Mouse (Mus musculus) kidney, embryonic 14.5 days (tissue): Measurements from ENCODE around the gene Alpk1. TPM values are rescaled to one million over a fixed set of nuclear protein-coding genes. Genes with fewer than 3 reads are reported as not detected.
A peak's percentile ranks its signal among the peaks of the same experiment; 100 is the strongest.

Experiments used
- ATAC-seq: fragments of 200-750 bp; cut with Nextera tagmentation; 2 replicates; pipeline ENCODE4 v1.8.0; 2017; ENCODE audit warnings: moderate number of reproducible peaks, mild to moderate bottlenecking, moderate TSS enrichment, moderate library complexity; ENCODE audit not compliant: low FRiP score, low TSS enrichment
- H3K27ac ChIP-seq: fragments of 300-500 bp; sonication (generic); 2 replicates; pipeline ENCODE4 v1.5.1; 2014; ENCODE audit warnings: low read depth, mild to moderate bottlenecking, low read length, moderate library complexity, mixed read lengths
- H3K27me3 ChIP-seq: fragments of 300-500 bp; sonication (generic); 2 replicates; pipeline ENCODE4 v1.6.1; 2014; ENCODE audit warnings: mild to moderate bottlenecking, low read length; ENCODE audit not compliant: control insufficient read depth, insufficient read depth
- H3K36me3 ChIP-seq: fragments of 300-500 bp; sonication (generic); 2 replicates; pipeline ENCODE4 v1.6.1; 2014; ENCODE audit warnings: low read length, mixed read lengths; ENCODE audit not compliant: control insufficient read depth, insufficient read depth
- H3K4me1 ChIP-seq: fragments of 300-500 bp; sonication (generic); 2 replicates; pipeline ENCODE4 v1.6.1; 2014; ENCODE audit warnings: low read length, mixed read lengths; ENCODE audit not compliant: control insufficient read depth, insufficient read depth
- H3K4me2 ChIP-seq: fragments of 300-500 bp; sonication (generic); replicated peaks from 2 replicates; pipeline ENCODE4 v1.6.1; 2014; ENCODE audit warnings: low read depth, mild to moderate bottlenecking, low read length
- H3K4me3 ChIP-seq: fragments of 300-500 bp; sonication (generic); 2 replicates; pipeline ENCODE4 v1.5.1; 2014; ENCODE audit warnings: mild to moderate bottlenecking, low read length
- H3K9ac ChIP-seq: fragments of 300-500 bp; sonication (generic); 2 replicates; pipeline ENCODE4 v1.6.1; 2014; ENCODE audit warnings: low read depth, mild to moderate bottlenecking, low read length, moderate library complexity
- H3K9me3 ChIP-seq: fragments of 300-500 bp; sonication (generic); 2 replicates; pipeline ENCODE4 v1.6.1; 2016; ENCODE audit warnings: low read length; ENCODE audit not compliant: control insufficient read depth
- WGBS: fragments of 180-500 bp; shearing (Covaris S2); extraction: QIAGEN DNeasy Blood & Tissue Kit; methylation state at CpG from one replicate; pipeline ENCODE4 v1.1.7; 2014; 5-methylcytosine and 5-hydroxymethylcytosine counted together
- polyA plus RNA-seq: library from polyadenylated mRNA; unstranded; fragments of >200 nt; fragmentation: Nextera tagmentation; extraction: Ambion mirVana; gene quantifications from 2 replicates; pipeline ENCODE4 v1.2.1, GENCODE M21; 2014

Alpk1 gene
- polyA plus RNA-seq, 1 experiment from 2014 or later = 1.2 TPM

- peaks cover 18% of the 10 kb centered on the region for H3K27me3 ChIP-seq
- 76% methylated on average over 11 of the region's 11 CpGs for WGBS
- H3K27ac ChIP-seq = no peak overlapping the region
- H3K9me3 ChIP-seq = no peaks in the 10 kb centered on the region
- no peak overlapping the region for H3K4me2 ChIP-seq
- 0 out of 2 replicates have a peak, but pooled peaks cover 3% of the 10 kb centered on the region for H3K4me1 ChIP-seq
- no peak overlapping the region for H3K4me3 ChIP-seq
- H3K9ac ChIP-seq = no peak overlapping the region
- H3K36me3 ChIP-seq = no peaks in the 10 kb centered on the region
- 0 out of 2 replicates have a peak, but pooled peaks have one; percentile 28 for ATAC-seq
These were observed 83.8 kb downstream of the Alpk1 start for GRCm38 (mm10) chr3:127696541-127696940.

GRCm38 (mm10) chr3:127694802-127695771, 85.2 kb downstream of the Alpk1 start:
- WGBS = 11% methylated on average over 43 of the region's 43 CpGs
- H3K27me3 ChIP-seq = peaks cover 18% of the 10 kb centered on the region
- no peak for ATAC-seq
- H3K4me3 ChIP-seq = peak overlapping the region; percentile 31
- H3K36me3 ChIP-seq = no peaks in the 10 kb centered on the region
- H3K4me1 ChIP-seq = 0 out of 2 replicates have a peak, but pooled peaks cover 3% of the 10 kb centered on the region
- H3K9ac ChIP-seq = peak overlapping the region; percentile 47; the same call in 1 of the 2 replicates
- no peak overlapping the region for H3K27ac ChIP-seq
- no peaks in the 10 kb centered on the region for H3K9me3 ChIP-seq
- peak overlapping the region; percentile 50 for H3K4me2 ChIP-seq

- peaks cover 15% of the 10 kb centered on the region for H3K27me3 ChIP-seq
- 0 out of 2 replicates have a peak, but pooled peaks cover 3% of the 10 kb centered on the region for H3K4me1 ChIP-seq
- no peak overlapping the region for H3K27ac ChIP-seq
- H3K4me3 ChIP-seq = no peak overlapping the region
- H3K9ac ChIP-seq = no peak overlapping the region
- no peak overlapping the region for H3K4me2 ChIP-seq
- 68% methylated on average over 4 of the region's 4 CpGs for WGBS
- no peaks in the 10 kb centered on the region for H3K36me3 ChIP-seq
- ATAC-seq = no peak
- no peaks in the 10 kb centered on the region for H3K9me3 ChIP-seq
These were observed 89.1 kb downstream of the Alpk1 start for GRCm38 (mm10) chr3:127691230-127691629.

- no peak overlapping the region for H3K9ac ChIP-seq
- H3K4me2 ChIP-seq = no peak overlapping the region
- no peaks in the 10 kb centered on the region for H3K9me3 ChIP-seq
- no peaks in the 10 kb centered on the region for H3K36me3 ChIP-seq
- WGBS = 89% methylated on average over 15 of the region's 15 CpGs
- H3K4me1 ChIP-seq = no peaks in the 10 kb centered on the region
- ATAC-seq = no peak
- no peak overlapping the region for H3K4me3 ChIP-seq
- no peak overlapping the region for H3K27ac ChIP-seq
- H3K27me3 ChIP-seq = no peaks in the 10 kb centered on the region
These were observed 100.6 kb downstream of the Alpk1 start for GRCm38 (mm10) chr3:127679703-127680102.

- no peak for ATAC-seq
- Histone ChIP-seq H3K9ac (no peak overlapping the region), H3K4me3 (no peak overlapping the region), H3K4me2 (no peak overlapping the region), H3K27ac (no peak overlapping the region), H3K27me3 (no peaks in the 10 kb centered on the region), H3K4me1 (no peaks in the 10 kb centered on the region), H3K36me3 (no peaks in the 10 kb centered on the region), H3K9me3 (no peaks in the 10 kb centered on the region)
- 69% methylated on average over 22 of the region's 22 CpGs for WGBS
These were observed 118.4 kb downstream of the Alpk1 start for GRCm38 (mm10) chr3:127661646-127662531.

- Histone ChIP-seq H3K36me3 (no peaks in the 10 kb centered on the region), H3K9me3 (no peaks in the 10 kb centered on the region), H3K4me3 (no peak overlapping the region), H3K4me2 (no peak overlapping the region), H3K27ac (no peak overlapping the region), H3K4me1 (no peaks in the 10 kb centered on the region), H3K9ac (no peak overlapping the region), H3K27me3 (no peaks in the 10 kb centered on the region)
- ATAC-seq = no peak
- 79% methylated on average over 7 of the region's 7 CpGs for WGBS
These were observed 119.6 kb downstream of the Alpk1 start for GRCm38 (mm10) chr3:127660712-127661111.

GRCm38 (mm10) chr3:127651742-127652653, 128.3 kb downstream of the Alpk1 start:
- Histone ChIP-seq H3K36me3 (no peaks in the 10 kb centered on the region), H3K4me3 (no peak overlapping the region), H3K9me3 (no peaks in the 10 kb centered on the region), H3K9ac (no peak overlapping the region), H3K27me3 (peaks cover 2% of the 10 kb centered on the region; the same call in 1 of the 2 replicates), H3K27ac (no peak overlapping the region), H3K4me2 (no peak overlapping the region), H3K4me1 (no peaks in the 10 kb centered on the region)
- WGBS = 73% methylated on average over 7 of the region's 7 CpGs
- no peak for ATAC-seq

GRCm38 (mm10) chr3:127646156-127646825, 134.0 kb downstream of the Alpk1 start:
- Histone ChIP-seq H3K27ac (no peak overlapping the region), H3K4me3 (no peak overlapping the region), H3K27me3 (peaks cover 51% of the 10 kb centered on the region), H3K9ac (no peak overlapping the region), H3K9me3 (no peaks in the 10 kb centered on the region), H3K4me2 (no peak overlapping the region), H3K4me1 (no peaks in the 10 kb centered on the region), H3K36me3 (no peaks in the 10 kb centered on the region)
- WGBS = 59% methylated on average over 18 of the region's 18 CpGs
- no peak for ATAC-seq
